Mouse (Mus musculus): ENCODE data around the gene Rhox8. TPM values are rescaled to one million over a fixed set of nuclear protein-coding genes. Genes with fewer than 3 reads are reported as not detected.
"Not testable (repeated sequence)": the region's sequence is repeated elsewhere in the genome, so short reads cannot be mapped to it uniquely, and the experiment has no call there.

The Rhox8 gene
- not detected for polyA plus RNA-seq (2012; fragmentation: generic; extraction: Trizol)
- long read RNA-seq, experiment 1: 0 reads
- long read RNA-seq, experiment 2: 0 reads

- H3K27me3 ChIP-seq (ENCODE audit: control insufficient read depth, insufficient read depth, insufficient read length): no peaks in the 10 kb centered on the region
- TF ChIP-seq CEBPB (IDR thresholded peaks at IDR 0.05; ENCODE audit: low read depth) (no peak), CTCF (IDR thresholded peaks at IDR 0.05; ENCODE audit: control insufficient read depth, insufficient read depth, insufficient read length) (no peak), MAX (IDR thresholded peaks at IDR 0.05) (no peak), FOSL1 (IDR thresholded peaks at IDR 0.05; ENCODE audit: insufficient read depth, low read length, poor library complexity, severe bottlenecking) (no peak), USF1 (IDR thresholded peaks at IDR 0.05; ENCODE audit: low read depth) (no peak), MYOG (IDR thresholded peaks at IDR 0.05; ENCODE audit: control insufficient read depth, extremely low read depth, insufficient read length) (no peak), MYOD1 (IDR thresholded peaks at IDR 0.05; ENCODE audit: control insufficient read depth, insufficient read length, low read depth) (no peak)
- no peaks in the 10 kb centered on the region for H3K79me3 ChIP-seq (ENCODE audit: low read depth)
- no peaks in the 10 kb centered on the region for H3K79me2 ChIP-seq (ENCODE audit: control insufficient read depth, insufficient read depth)
- H3K36me3 ChIP-seq (ENCODE audit: control insufficient read depth, insufficient read depth): no peaks in the 10 kb centered on the region
- H3ac ChIP-seq (ENCODE audit: control insufficient read depth, insufficient read length, low read depth): no peak within 1 kb of the TSS
- no peak within 1 kb of the TSS for H3K4me3 ChIP-seq (ENCODE audit: insufficient read depth, poor library complexity, severe bottlenecking)
Measured at GRCm38 (mm10) chrX:37878844-37879243, at the start of gene Rhox8. Rhox8 (minus strand) TSS chrX:37878944.

GRCm38 (mm10) chrX:37916311-37916710, 37.6 kb upstream of the Rhox8 start:
- Histone ChIP-seq H3K27me3 (ENCODE audit: control insufficient read depth, insufficient read depth, insufficient read length) (no peaks in the 10 kb centered on the region), H3K4me3 (ENCODE audit: insufficient read depth, poor library complexity, severe bottlenecking) (no peak overlapping the region), H3K79me2 (ENCODE audit: control insufficient read depth, insufficient read depth) (no peaks in the 10 kb centered on the region)

GRCm38 (mm10) chrX:37908581-37908980, 29.8 kb upstream of the Rhox8 start:
- H3K79me3 ChIP-seq (ENCODE audit: low read depth): no peaks in the 10 kb centered on the region
- H3K27me3 ChIP-seq (ENCODE audit: control insufficient read depth, insufficient read depth, insufficient read length): no peaks in the 10 kb centered on the region
- H3K36me3 ChIP-seq (ENCODE audit: control insufficient read depth, insufficient read depth): no peaks in the 10 kb centered on the region
- H3ac ChIP-seq (ENCODE audit: control insufficient read depth, insufficient read length, low read depth): no peak overlapping the region
- H3K4me3 ChIP-seq (ENCODE audit: insufficient read depth, poor library complexity, severe bottlenecking): no peak overlapping the region
- TF ChIP-seq USF1 (IDR thresholded peaks at IDR 0.05; ENCODE audit: low read depth) (no peak), CTCF (IDR thresholded peaks at IDR 0.05; ENCODE audit: control insufficient read depth, insufficient read depth, insufficient read length) (no peak), FOSL1 (IDR thresholded peaks at IDR 0.05; ENCODE audit: insufficient read depth, low read length, poor library complexity, severe bottlenecking) (no peak), MYOG (IDR thresholded peaks at IDR 0.05; ENCODE audit: control insufficient read depth, extremely low read depth, insufficient read length) (no peak), MYOD1 (IDR thresholded peaks at IDR 0.05; ENCODE audit: control insufficient read depth, insufficient read length, low read depth) (no peak), MAX (IDR thresholded peaks at IDR 0.05) (no peak)
- H3K79me2 ChIP-seq (ENCODE audit: control insufficient read depth, insufficient read depth): no peaks in the 10 kb centered on the region

More at GRCm38 (mm10) chrX:37916311-37916710, 37.6 kb upstream of the Rhox8 start:
- H3K36me3 ChIP-seq (ENCODE audit: control insufficient read depth, insufficient read depth): no peaks in the 10 kb centered on the region
- no peak for TF ChIP-seq MYOD1 (IDR thresholded peaks at IDR 0.05; ENCODE audit: control insufficient read depth, insufficient read length, low read depth)
- no peak for TF ChIP-seq MAX (IDR thresholded peaks at IDR 0.05)
- TF ChIP-seq FOSL1 (IDR thresholded peaks at IDR 0.05; ENCODE audit: insufficient read depth, low read length, poor library complexity, severe bottlenecking): no peak
- TF ChIP-seq CEBPB (IDR thresholded peaks at IDR 0.05; ENCODE audit: low read depth): no peak
- no peak for TF ChIP-seq USF1 (IDR thresholded peaks at IDR 0.05; ENCODE audit: low read depth)
- no peak overlapping the region for H3ac ChIP-seq (ENCODE audit: control insufficient read depth, insufficient read length, low read depth)
- no peaks in the 10 kb centered on the region for H3K79me3 ChIP-seq (ENCODE audit: low read depth)

- Histone ChIP-seq H3K79me2 (ENCODE audit: control insufficient read depth, insufficient read depth) (no peaks in the 10 kb centered on the region), H3K4me3 (ENCODE audit: insufficient read depth, poor library complexity, severe bottlenecking) (no peak overlapping the region), H3K27me3 (ENCODE audit: control insufficient read depth, insufficient read depth, insufficient read length) (no peaks in the 10 kb centered on the region), H3ac (ENCODE audit: control insufficient read depth, insufficient read length, low read depth) (no peak overlapping the region), H3K79me3 (ENCODE audit: low read depth) (no peaks in the 10 kb centered on the region), H3K36me3 (ENCODE audit: control insufficient read depth, insufficient read depth) (no peaks in the 10 kb centered on the region)
- TF ChIP-seq MYOG (IDR thresholded peaks at IDR 0.05; ENCODE audit: control insufficient read depth, extremely low read depth, insufficient read length) (no peak), FOSL1 (IDR thresholded peaks at IDR 0.05; ENCODE audit: insufficient read depth, low read length, poor library complexity, severe bottlenecking) (no peak), CEBPB (IDR thresholded peaks at IDR 0.05; ENCODE audit: low read depth) (no peak), MYOD1 (IDR thresholded peaks at IDR 0.05; ENCODE audit: control insufficient read depth, insufficient read length, low read depth) (no peak)
Measured at GRCm38 (mm10) chrX:37903727-37904126, 25.0 kb upstream of the Rhox8 start.

- H3K27me3 ChIP-seq (ENCODE audit: control insufficient read depth, insufficient read depth, insufficient read length); H3K79me3 ChIP-seq (ENCODE audit: low read depth); H3K36me3 ChIP-seq (ENCODE audit: control insufficient read depth, insufficient read depth); H3K4me3 ChIP-seq (ENCODE audit: insufficient read depth, poor library complexity, severe bottlenecking); H3ac ChIP-seq (ENCODE audit: control insufficient read depth, insufficient read length, low read depth); H3K79me2 ChIP-seq (ENCODE audit: control insufficient read depth, insufficient read depth): not testable (repeated sequence)
Measured at GRCm38 (mm10) chrX:37901670-37902069, 22.9 kb upstream of the Rhox8 start, which contains the start of gene Rhox9. Rhox9 (minus strand) TSS chrX:37901770.

- not testable (repeated sequence) for H3ac ChIP-seq (ENCODE audit: control insufficient read depth, insufficient read length, low read depth); H3K4me3 ChIP-seq (ENCODE audit: insufficient read depth, poor library complexity, severe bottlenecking); H3K79me2 ChIP-seq (ENCODE audit: control insufficient read depth, insufficient read depth); H3K36me3 ChIP-seq (ENCODE audit: control insufficient read depth, insufficient read depth); H3K79me3 ChIP-seq (ENCODE audit: low read depth); H3K27me3 ChIP-seq (ENCODE audit: control insufficient read depth, insufficient read depth, insufficient read length)
Measured at GRCm38 (mm10) chrX:37897132-37897531, 18.4 kb upstream of the Rhox8 start, which contains the start of gene Rhox7b. Rhox7b (minus strand) TSS chrX:37897232.
